9 mouse cellular contexts compared by ENCODE assay signal in the genomic region with DNA sequence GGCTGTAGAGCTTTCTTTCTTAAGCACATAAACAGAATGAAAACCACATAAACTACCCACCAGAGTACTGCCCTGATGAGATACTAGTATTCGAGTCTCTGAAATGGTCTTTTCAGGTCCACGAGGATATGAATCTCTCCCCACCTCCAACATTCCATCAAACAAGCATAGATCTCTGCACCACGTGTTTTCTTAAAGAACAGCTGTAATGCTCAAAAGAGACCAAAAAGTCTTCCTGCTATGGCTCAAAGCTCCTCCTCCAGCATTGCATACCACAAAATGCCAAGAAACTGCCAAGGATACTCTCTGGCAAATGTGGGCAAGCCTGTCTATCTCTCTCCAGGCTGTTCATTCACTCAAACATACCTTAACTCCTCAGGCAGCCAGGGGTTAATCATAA. TPM values are rescaled to one million over a fixed set of nuclear protein-coding genes. Genes with fewer than 3 reads are reported as not detected.
DNase-seq lines count a peak whose midpoint lies in the region; ATAC-seq lines count a peak whose summit lies in the region.
"Had no signal": no experiment of that assay in that cellular context is flagged by ENCODE, and none has a peak within 500 bp of the region (broad histone marks: within the 10 kb centered on the region; RNA-seq: fewer than 3 reads in every experiment).

No protein-coding gene starts in this region.

- 3% methylated on average over 3 of the region's 3 CpGs for WGBS in heart, embryonic 14.5 days
- 23% methylated on average over 3 of the region's 3 CpGs for WGBS in hindbrain, embryonic 11.5 days
- 22% methylated on average over 3 of the region's 3 CpGs for WGBS in midbrain, embryonic 12.5 days

- in situ Hi-C loops in ES-E14 (cut with MboI; ENCODE audit: low sequenced_read_pairs in 2 of 2, unreplicated experiment in 2 of 2), result no loop called here

- intact Hi-C loops in heart, postnatal 36 days (cut with DNase I), result loop anchor here (10.0 kb wide), 1 partner anchor 511 kb away; the partner anchor contains the start of genes Nab2 and Nemp1

- H3K9ac ChIP-seq in heart, embryonic 14.5 days (ENCODE audit: low read length), result peak overlapping the region; percentile 90
- H3K9ac ChIP-seq in ES-E14 (ENCODE audit: insufficient read depth, low read depth, low read length, poor library complexity, severe bottlenecking), result peak overlapping the region; percentile 81
- H3K9ac ChIP-seq in hindbrain, embryonic 11.5 days (ENCODE audit: low read depth, low read length), result peak overlapping the region; percentile 69; the same call in 1 of the 2 replicates
- peak overlapping the region; percentile 65 for H3K9ac ChIP-seq in midbrain, embryonic 12.5 days (replicated peaks)

- H3K27ac ChIP-seq in heart, embryonic 14.5 days (replicated peaks in 1 of 2; ENCODE audit: control insufficient read depth in 1 of 2, insufficient read depth in 1 of 2, low read depth in 2 of 2, low read length in 2 of 2), result peak overlapping the region; percentile 91 to 95
- peak overlapping the region; percentile 58; the same call in 1 of the 2 replicates for H3K27ac ChIP-seq in ES-E14 (ENCODE audit: insufficient read depth, low read depth, low read length, poor library complexity, severe bottlenecking)
- no peak overlapping the region for H3K27ac ChIP-seq in hindbrain, embryonic 11.5 days (ENCODE audit: low read depth, low read length)
- no peak overlapping the region for H3K27ac ChIP-seq in midbrain, embryonic 12.5 days (replicated peaks)

- ATAC-seq in heart, embryonic 14.5 days (ENCODE audit: insufficient number of reproducible peaks, insufficient read depth, low FRiP score, low read depth), result no peak
- ATAC-seq in hindbrain, embryonic 11.5 days (ENCODE audit: low FRiP score), result no peak
- no peak for ATAC-seq in midbrain, embryonic 12.5 days (ENCODE audit: low FRiP score, low read depth)
- ATAC-seq in erythroid progenitor cell, adult 5-6 weeks (replicated peaks; ENCODE audit: low FRiP score, poor library complexity, severe bottlenecking), result no peak
- no peak for ATAC-seq in megakaryocyte progenitor cell, adult 5-6 weeks (replicated peaks; ENCODE audit: poor library complexity)

- H3K4me3 ChIP-seq in heart, embryonic 14.5 days (ENCODE audit: control insufficient read depth in 1 of 2, insufficient read depth in 1 of 2, low read depth in 1 of 2, low read length in 2 of 2), result peak overlapping the region; percentile 56 to 71
- H3K4me3 ChIP-seq in ES-E14 (ENCODE audit: insufficient read depth in 1 of 2, low read depth in 1 of 2, low read length in 2 of 2, poor library complexity in 1 of 2, severe bottlenecking in 1 of 2), result peak overlapping the region; percentile 81 to 83
- peak overlapping the region; percentile 54 for H3K4me3 ChIP-seq in hindbrain, embryonic 11.5 days (ENCODE audit: low read depth, low read length)
- H3K4me3 ChIP-seq in midbrain, embryonic 12.5 days, result peak overlapping the region; percentile 48

- H3K27me3 ChIP-seq in heart, embryonic 14.5 days (ENCODE audit: control insufficient read depth, insufficient read depth, low read length), result no peaks in the 10 kb centered on the region
- H3K27me3 ChIP-seq in hindbrain, embryonic 11.5 days (ENCODE audit: control insufficient read depth, insufficient read depth, low read length), result no peaks in the 10 kb centered on the region
- H3K27me3 ChIP-seq in midbrain, embryonic 12.5 days, result no peaks in the 10 kb centered on the region

- peaks cover 4 to 23% of the 10 kb centered on the region in 2 experiments; a peak in 3 of 4 replicates for H3K4me1 ChIP-seq in heart, embryonic 14.5 days (ENCODE audit: control insufficient read depth in 2 of 2, insufficient read depth in 2 of 2, low read length in 2 of 2)
- H3K4me1 ChIP-seq in ES-E14 (ENCODE audit: control insufficient read depth in 2 of 2, insufficient read depth in 2 of 2, low read length in 2 of 2, poor library complexity in 1 of 2), result peaks cover 4 to 12% of the 10 kb centered on the region in 2 experiments
- no peaks in the 10 kb centered on the region; the same call in 1 of the 2 replicates for H3K4me1 ChIP-seq in hindbrain, embryonic 11.5 days (replicated peaks; ENCODE audit: control insufficient read depth, insufficient read depth, low read length)
- peaks cover 22% of the 10 kb centered on the region for H3K4me1 ChIP-seq in midbrain, embryonic 12.5 days

- peak overlapping the region; percentile 89 for H3K4me2 ChIP-seq in heart, embryonic 14.5 days (ENCODE audit: low read length)
- H3K4me2 ChIP-seq in hindbrain, embryonic 11.5 days (replicated peaks; ENCODE audit: low read depth, low read length), result peak overlapping the region; percentile 65
- H3K4me2 ChIP-seq in midbrain, embryonic 12.5 days (replicated peaks), result peak overlapping the region; percentile 61

- H3K36me3 ChIP-seq in heart, embryonic 14.5 days (ENCODE audit: control insufficient read depth, insufficient read depth, low read length), result no peaks in the 10 kb centered on the region
- no peaks in the 10 kb centered on the region for H3K36me3 ChIP-seq in ES-E14 (ENCODE audit: control insufficient read depth, insufficient read depth, low read length, poor library complexity, severe bottlenecking)
- no peaks in the 10 kb centered on the region for H3K36me3 ChIP-seq in hindbrain, embryonic 11.5 days (ENCODE audit: control insufficient read depth, insufficient read depth, low read length)
- H3K36me3 ChIP-seq in midbrain, embryonic 12.5 days, result no peaks in the 10 kb centered on the region

- H3K9me3 ChIP-seq in heart, embryonic 14.5 days (ENCODE audit: control insufficient read depth, low read length), result no peaks in the 10 kb centered on the region
- no peaks in the 10 kb centered on the region for H3K9me3 ChIP-seq in ES-E14 (ENCODE audit: control insufficient read depth, insufficient read depth, low read depth, low read length)
- no peaks in the 10 kb centered on the region for H3K9me3 ChIP-seq in hindbrain, embryonic 11.5 days (ENCODE audit: control insufficient read depth, low read length)
- no peaks in the 10 kb centered on the region for H3K9me3 ChIP-seq in midbrain, embryonic 12.5 days

- DNase-seq in heart, postnatal 36 days, result no peak
- no peak for DNase-seq in ES-E14 (ENCODE audit: low read depth, low spot score)
- peak; percentile 26 for DNase-seq in hindbrain, embryonic 11.5 days (ENCODE audit: low spot score)
- DNase-seq in frontal cortex, postnatal 36 days (ENCODE audit: low spot score in 2 of 2), result no peak

RNA-seq across cellular contexts. Expression of gene Rbms2, which starts 4.8 kb away (rescaled TPM):
- polyA plus RNA-seq in heart, embryonic 14.5 days (2014; fragmentation: Nextera tagmentation; extraction: Ambion mirVana), result 32.3 and 32.6 TPM in 2 replicates
- total RNA-seq in heart, postnatal 36 days (2021), result 10 to 100 TPM; 89.2 to 95.3 TPM
- 23.2 and 30.8 TPM in 2 replicates for total RNA-seq in ES-E14 (2012; rRNA removed)
- polyA plus RNA-seq in hindbrain, embryonic 11.5 days (2014; fragmentation: Nextera tagmentation; extraction: Ambion mirVana), result 18.9 and 19.5 TPM in 2 replicates
- polyA plus RNA-seq in midbrain, embryonic 12.5 days (2016; fragmentation: Nextera tagmentation; extraction: Ambion mirVana), result 19.6 and 21.6 TPM in 2 replicates
- 1.8 and 5.4 TPM in 2 replicates for total RNA-seq in erythroid progenitor cell, adult 5-6 weeks (2015; ENCODE audit: low replicate concordance)
- 7.0 and 7.1 TPM in 2 replicates for total RNA-seq in erythroid progenitor cell, adult 5-6 weeks (2017; ENCODE audit: low replicate concordance)
- total RNA-seq in megakaryocyte progenitor cell, adult 5-6 weeks (2015), result 9.3 and 13.7 TPM in 2 replicates
- 2.5 and 7.2 TPM in 2 replicates for total RNA-seq in megakaryocyte progenitor cell, adult 5-6 weeks (2017)

RNA-seq across cellular contexts. Expression of gene Gls2, which starts 19.0 kb away (rescaled TPM):
- polyA plus RNA-seq in heart, embryonic 14.5 days (2014; fragmentation: Nextera tagmentation; extraction: Ambion mirVana), result 0.54 and 1.1 TPM in 2 replicates
- total RNA-seq in heart, postnatal 36 days (2021), result under 1 TPM; 0.58 to 0.92 TPM
- 21.9 and 40.7 TPM in 2 replicates for total RNA-seq in ES-E14 (2012; rRNA removed)
- polyA plus RNA-seq in hindbrain, embryonic 11.5 days (2014; fragmentation: Nextera tagmentation; extraction: Ambion mirVana), result 1.3 and 1.5 TPM in 2 replicates
- 0.71 and 0.91 TPM in 2 replicates for polyA plus RNA-seq in midbrain, embryonic 12.5 days (2016; fragmentation: Nextera tagmentation; extraction: Ambion mirVana)
- 12.6 TPM in 1 of 2 replicates, not detected in the other for total RNA-seq in erythroid progenitor cell, adult 5-6 weeks (2015; ENCODE audit: low replicate concordance)
- total RNA-seq in erythroid progenitor cell, adult 5-6 weeks (2017; ENCODE audit: low replicate concordance), result not detected in 2 replicates
- 1.2 and 1.4 TPM in 2 replicates for total RNA-seq in megakaryocyte progenitor cell, adult 5-6 weeks (2015)
- 0.67 and 3.6 TPM in 2 replicates for total RNA-seq in megakaryocyte progenitor cell, adult 5-6 weeks (2017)

RNA-seq across cellular contexts. Expression of gene Spryd4, which starts 36.3 kb away (rescaled TPM):
- polyA plus RNA-seq in heart, embryonic 14.5 days (2014; fragmentation: Nextera tagmentation; extraction: Ambion mirVana), result 44.2 and 47.6 TPM in 2 replicates
- total RNA-seq in heart, postnatal 36 days (2021), result 10 to 100 TPM; 35.7 to 41.4 TPM
- total RNA-seq in ES-E14 (2012; rRNA removed), result 22.1 and 24.9 TPM in 2 replicates
- 25.2 and 31.1 TPM in 2 replicates for polyA plus RNA-seq in hindbrain, embryonic 11.5 days (2014; fragmentation: Nextera tagmentation; extraction: Ambion mirVana)
- 21.4 and 24.1 TPM in 2 replicates for polyA plus RNA-seq in midbrain, embryonic 12.5 days (2016; fragmentation: Nextera tagmentation; extraction: Ambion mirVana)
- total RNA-seq in erythroid progenitor cell, adult 5-6 weeks (2015; ENCODE audit: low replicate concordance), result 2.1 and 3.6 TPM in 2 replicates
- total RNA-seq in erythroid progenitor cell, adult 5-6 weeks (2017; ENCODE audit: low replicate concordance), result 1.2 and 3.1 TPM in 2 replicates
- total RNA-seq in megakaryocyte progenitor cell, adult 5-6 weeks (2015), result 16.1 and 20.4 TPM in 2 replicates
- 15.6 and 20.0 TPM in 2 replicates for total RNA-seq in megakaryocyte progenitor cell, adult 5-6 weeks (2017)

RNA-seq across cellular contexts. Expression of gene Mip, which starts 50.3 kb away (rescaled TPM):
- polyA plus RNA-seq in heart, embryonic 14.5 days (2014; fragmentation: Nextera tagmentation; extraction: Ambion mirVana), result not detected in 2 replicates
- total RNA-seq in heart, postnatal 36 days (2021), result not detected
- total RNA-seq in ES-E14 (2012; rRNA removed), result 2.8 and 6.8 TPM in 2 replicates
- polyA plus RNA-seq in hindbrain, embryonic 11.5 days (2014; fragmentation: Nextera tagmentation; extraction: Ambion mirVana), result 0.11 TPM in 1 of 2 replicates, not detected in the other
- polyA plus RNA-seq in midbrain, embryonic 12.5 days (2016; fragmentation: Nextera tagmentation; extraction: Ambion mirVana), result 0.13 TPM in 1 of 2 replicates, not detected in the other
- total RNA-seq in erythroid progenitor cell, adult 5-6 weeks (2015; ENCODE audit: low replicate concordance), result not detected in 2 replicates
- total RNA-seq in erythroid progenitor cell, adult 5-6 weeks (2017; ENCODE audit: low replicate concordance), result not detected in 2 replicates
- total RNA-seq in megakaryocyte progenitor cell, adult 5-6 weeks (2015), result 0.22 and 0.32 TPM in 2 replicates
- total RNA-seq in megakaryocyte progenitor cell, adult 5-6 weeks (2017), result 0.10 and 0.29 TPM in 2 replicates
- total RNA-seq: gastrocnemius, adult 18-20 months had no signal

RNA-seq across cellular contexts. Expression of gene Timeless, which starts 56.6 kb away (rescaled TPM):
- polyA plus RNA-seq in heart, embryonic 14.5 days (2014; fragmentation: Nextera tagmentation; extraction: Ambion mirVana), result 23.6 and 25.2 TPM in 2 replicates
- 10 to 100 TPM in 1 of 2 experiments, 1 to 10 TPM in 1; 8.9 to 12.2 TPM for total RNA-seq in heart, postnatal 36 days (2021)
- 69.7 and 106 TPM in 2 replicates for total RNA-seq in ES-E14 (2012; rRNA removed)
- polyA plus RNA-seq in hindbrain, embryonic 11.5 days (2014; fragmentation: Nextera tagmentation; extraction: Ambion mirVana), result 43.1 and 43.8 TPM in 2 replicates
- polyA plus RNA-seq in midbrain, embryonic 12.5 days (2016; fragmentation: Nextera tagmentation; extraction: Ambion mirVana), result 54.9 and 58.4 TPM in 2 replicates
- total RNA-seq in erythroid progenitor cell, adult 5-6 weeks (2015; ENCODE audit: low replicate concordance), result 32.1 and 41.1 TPM in 2 replicates
- total RNA-seq in erythroid progenitor cell, adult 5-6 weeks (2017; ENCODE audit: low replicate concordance), result 43.4 and 53.9 TPM in 2 replicates
- 23.7 and 33.8 TPM in 2 replicates for total RNA-seq in megakaryocyte progenitor cell, adult 5-6 weeks (2015)
- 70.4 and 86.5 TPM in 2 replicates for total RNA-seq in megakaryocyte progenitor cell, adult 5-6 weeks (2017)

Comparison
In these comparisons a context has a peak if more than half of its experiments do, and no peak if none do; other contexts are left out.
1. H3K27ac ChIP-seq: peak in heart, embryonic 14.5 days (2 of 2) and ES-E14 (single experiment); none in hindbrain, embryonic 11.5 days (single experiment) and midbrain, embryonic 12.5 days (single experiment).
2. Peak in every context shown above with its lines, with median percentiles within 50 percentile points of each other: H3K4me2 ChIP-seq, H3K4me3 ChIP-seq and H3K9ac ChIP-seq.